Mouse (Mus musculus) kidney, adult 18-20 months (tissue): Measurements from ENCODE around the gene Fam25c.
"Not testable (repeated sequence)": the region's sequence is repeated elsewhere in the genome, so short reads cannot be mapped to it uniquely, and the experiment has no call there.

Experiments
- DNase-seq: peaks from one replicate; pipeline ENCODE4 v3.0.0; 2021

Gene Fam25c

DNA sequence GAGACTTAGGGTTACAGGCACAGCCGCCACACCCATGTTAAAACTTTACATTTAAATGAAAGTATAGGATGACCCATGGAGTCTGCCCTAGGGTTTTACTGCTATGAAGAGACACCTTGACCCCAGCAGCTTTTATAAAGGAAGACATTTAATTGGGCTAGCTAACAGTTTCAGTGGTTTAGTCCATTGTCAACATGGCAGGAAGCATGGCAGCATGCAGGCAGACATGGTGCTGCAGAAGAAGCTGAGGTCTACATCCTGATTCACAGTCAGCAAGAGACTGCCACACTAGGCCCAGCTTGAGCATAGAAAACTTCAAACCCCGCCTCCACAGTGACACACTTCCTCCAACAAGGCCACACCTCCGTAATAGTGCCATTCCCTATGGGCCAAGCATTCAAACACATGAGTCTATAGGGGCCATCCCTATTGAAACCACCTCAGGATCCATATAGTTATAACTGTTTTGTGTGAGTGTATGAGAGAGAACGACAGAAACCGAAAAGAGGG lies 31.6 kb downstream of the Fam25c start:
- DNase-seq = no peak

DNA sequence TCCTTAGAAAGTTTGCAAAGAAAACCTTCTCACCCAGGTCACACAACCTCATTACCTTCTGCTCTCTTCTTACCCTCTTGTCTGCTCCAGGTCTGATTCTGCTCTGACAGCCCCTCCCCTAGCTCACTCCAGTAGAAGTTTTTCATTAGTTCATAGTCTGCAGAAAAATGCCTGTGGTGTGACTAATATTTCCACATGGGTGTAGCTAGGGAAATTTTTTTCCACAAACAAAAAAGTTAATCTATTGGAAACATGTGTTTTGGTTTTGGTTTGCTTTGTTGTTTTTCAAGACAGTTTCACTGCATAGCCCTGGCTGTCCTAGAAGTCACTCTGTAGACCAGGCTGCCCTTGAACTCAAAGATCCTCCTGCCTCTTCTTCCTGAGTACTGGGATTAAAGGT lies 37.1 kb downstream of the Fam25c start:
- no peak for DNase-seq

DNA sequence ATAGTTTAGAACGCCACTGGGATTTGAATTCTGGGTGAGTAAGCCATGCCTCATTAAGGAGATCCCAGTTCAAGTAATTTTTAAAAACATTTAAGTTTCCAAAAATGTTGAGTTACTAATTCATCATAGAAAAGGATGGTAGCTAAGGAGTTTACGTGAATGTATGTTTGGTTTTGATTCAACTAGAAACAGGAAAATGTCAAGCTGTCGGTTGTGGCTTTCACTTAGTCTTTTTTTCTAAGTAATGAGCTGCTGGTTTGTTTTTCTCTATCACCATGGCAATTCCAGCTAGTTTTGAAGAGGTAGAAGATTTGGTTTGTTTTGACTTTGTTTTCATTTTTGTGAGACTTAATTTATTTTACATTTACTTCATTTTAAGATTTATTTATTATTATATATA lies 37.8 kb downstream of the Fam25c start:
- no peak for DNase-seq

GRCm38 (mm10) chr14:34316346-34316745 lies 38.9 kb downstream of the Fam25c start:
- DNase-seq = no peak

DNA sequence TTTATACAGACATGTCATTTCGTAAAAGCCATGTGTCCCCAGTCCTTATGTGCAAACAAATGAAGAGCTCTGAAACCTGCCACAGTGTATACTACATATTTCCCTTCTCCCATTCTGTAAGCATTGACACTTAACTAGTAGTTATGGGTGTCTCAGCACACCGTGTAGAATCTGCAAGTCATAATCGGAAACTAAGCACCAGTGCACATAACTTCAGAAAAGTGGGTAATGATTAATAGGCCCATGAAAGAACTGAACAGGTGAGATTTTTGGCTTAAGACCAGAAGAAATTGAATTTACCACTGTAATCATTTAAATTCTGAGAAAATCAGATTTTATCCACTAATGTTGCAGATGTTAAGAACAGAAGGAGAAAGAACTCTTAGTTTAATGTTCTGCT lies 40.4 kb downstream of the Fam25c start:
- DNase-seq = no peak

DNA sequence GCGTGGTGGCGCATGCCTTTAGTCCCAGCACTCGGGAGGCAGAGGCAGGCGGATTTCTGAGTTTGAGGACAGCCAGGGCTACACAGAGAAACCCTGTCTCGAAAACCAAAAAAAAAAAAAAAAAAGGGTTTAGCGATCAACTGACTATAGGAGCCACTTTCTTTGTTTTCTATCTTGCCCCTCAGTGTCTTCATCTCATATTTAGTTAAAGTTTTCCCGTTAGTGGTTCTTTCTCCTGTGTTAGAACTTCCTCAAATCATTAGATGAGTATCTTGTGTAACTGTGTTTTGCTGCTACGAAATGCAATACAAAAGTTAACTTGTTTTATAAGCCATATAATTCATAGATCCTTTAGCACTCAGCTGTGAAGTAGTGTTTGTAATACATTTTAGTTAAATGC lies 40.9 kb downstream of the Fam25c start:
- DNase-seq = not testable (repeated sequence)

DNA sequence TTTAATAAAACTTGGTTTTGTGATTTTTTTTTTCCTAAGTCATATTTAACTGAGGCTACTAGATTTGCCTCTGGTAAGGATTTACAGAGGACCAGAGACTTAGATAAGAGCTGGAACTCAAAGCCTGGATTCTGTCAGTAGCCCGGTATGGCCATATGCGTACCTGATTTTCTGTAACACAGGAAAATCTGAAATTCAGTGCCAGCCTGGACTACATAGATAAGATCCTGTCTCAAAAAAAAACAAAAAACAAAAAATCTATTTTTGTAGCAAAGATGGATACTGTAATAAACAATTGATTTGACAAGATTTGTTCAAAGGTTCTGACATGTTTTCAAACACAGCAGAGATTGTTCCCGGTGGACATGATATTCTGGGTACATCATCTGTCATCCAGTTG lies 41.6 kb downstream of the Fam25c start:
- no peak for DNase-seq

- DNase-seq = peak; percentile 53
These were observed 42.7 kb downstream of the Fam25c start for GRCm38 (mm10) chr14:34312339-34313048.

DNA sequence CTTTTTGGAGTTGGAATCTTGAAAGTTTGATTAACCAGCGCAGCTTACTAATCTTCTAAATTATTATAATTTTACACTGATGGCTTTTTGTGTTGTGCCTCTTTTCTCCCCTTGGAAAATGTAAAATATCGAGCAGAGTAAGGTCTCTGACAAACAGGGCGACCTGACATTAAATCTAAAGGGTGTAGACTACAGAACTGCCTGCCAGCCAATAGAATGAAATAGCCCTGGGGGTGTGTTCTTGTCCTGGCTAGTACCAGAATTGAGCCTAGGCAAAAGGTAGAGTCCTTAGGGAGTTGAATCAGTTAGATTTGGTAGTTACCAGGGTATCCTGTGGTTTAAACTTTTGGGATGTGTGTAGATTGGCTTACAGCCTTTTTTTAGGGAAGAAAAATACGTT lies 43.5 kb downstream of the Fam25c start:
- no peak for DNase-seq

DNA sequence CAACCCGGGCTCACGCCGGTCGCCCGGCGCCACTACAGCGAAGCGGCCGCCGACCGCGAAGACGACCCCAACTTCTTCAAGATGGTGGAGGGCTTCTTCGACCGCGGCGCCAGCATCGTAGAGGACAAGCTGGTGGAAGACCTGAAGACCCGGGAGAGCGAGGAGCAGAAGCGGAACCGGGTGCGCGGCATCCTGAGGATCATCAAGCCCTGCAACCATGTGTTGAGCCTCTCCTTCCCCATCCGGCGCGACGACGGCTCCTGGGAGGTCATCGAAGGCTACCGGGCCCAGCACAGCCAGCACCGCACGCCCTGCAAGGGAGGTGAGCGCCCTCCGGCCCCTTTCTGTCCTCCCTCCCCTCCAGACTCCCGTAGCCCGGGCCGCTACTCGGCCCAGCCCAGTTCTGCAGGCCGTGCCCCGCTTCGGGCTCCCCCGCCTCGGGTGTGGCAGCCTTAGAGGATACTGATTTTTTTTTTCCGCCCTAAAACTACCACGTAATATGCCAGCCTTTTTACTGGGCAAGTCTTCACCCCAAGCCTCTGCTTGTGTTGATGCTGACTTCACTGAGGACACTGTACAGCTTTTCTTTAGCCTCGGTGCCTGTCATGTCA lies 44.1 kb downstream of the Fam25c start:
- DNase-seq = peak; percentile 66

GRCm38 (mm10) chr14:34310234-34310965 lies 44.8 kb downstream of the Fam25c start, which contains the start of the genes Shld2 and Glud1:
Gene Shld2, minus strand, starts transcription at chr14:34310493.
Gene Glud1, plus strand, starts transcription at chr14:34310727.
- DNase-seq = peak; percentile 95

DNA sequence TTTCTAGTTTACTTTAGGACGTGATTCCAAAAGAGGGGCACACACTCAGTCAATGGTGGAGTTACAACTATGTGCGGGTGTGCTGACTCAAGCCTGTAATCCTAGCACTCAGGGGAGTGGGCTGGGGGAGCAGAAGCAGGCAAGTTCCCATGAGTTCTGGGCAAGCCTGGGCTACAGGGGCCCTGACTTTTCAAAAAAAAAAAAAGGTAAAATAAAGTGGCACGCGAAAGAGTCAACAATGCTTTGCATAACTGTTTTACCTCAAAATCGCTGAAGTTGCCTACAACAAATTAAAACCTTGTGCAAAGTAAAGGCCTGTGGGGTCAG lies 45.4 kb downstream of the Fam25c start:
- no peak for DNase-seq

DNA sequence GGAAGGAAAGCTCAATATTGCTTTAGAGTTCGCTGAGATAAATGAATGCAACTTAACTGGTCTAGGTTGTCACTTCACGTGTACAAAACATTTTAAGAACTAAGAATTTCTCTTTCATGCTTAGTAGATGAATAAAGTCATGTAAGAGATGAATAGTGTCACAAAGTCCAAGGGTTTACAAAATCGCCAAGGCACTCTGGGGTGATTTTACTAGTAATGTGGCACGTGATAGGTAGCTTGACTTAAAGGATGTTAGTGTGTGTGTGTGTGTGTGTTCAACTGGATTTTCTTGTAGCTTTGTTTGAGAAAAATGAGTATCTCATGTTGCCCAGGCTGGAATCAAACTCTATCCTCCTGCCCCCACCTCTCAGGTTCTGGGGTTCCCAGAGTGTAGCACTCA lies 46.0 kb downstream of the Fam25c start:
- DNase-seq = no peak

DNA sequence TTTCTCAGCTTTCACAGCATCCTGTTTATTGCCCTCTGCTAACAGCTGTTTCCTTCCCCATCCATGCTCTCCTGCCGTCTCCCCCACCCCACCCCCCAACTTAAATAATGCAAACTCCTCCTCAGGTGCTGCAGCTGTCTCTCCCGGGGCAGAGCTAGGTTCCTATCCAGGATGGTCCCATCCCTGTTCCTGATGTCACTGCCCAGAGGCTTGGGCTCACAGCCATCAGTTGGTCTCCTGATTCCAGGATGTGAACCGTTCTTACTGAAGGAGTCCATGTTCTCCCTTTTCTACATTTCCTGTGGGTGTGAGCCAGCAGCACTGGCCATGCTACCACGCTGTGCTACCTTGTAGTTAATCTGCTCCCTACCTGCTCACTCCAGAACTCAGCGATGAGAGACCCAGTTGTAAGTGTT lies 52.0 kb downstream of the Fam25c start:
- DNase-seq = peak; percentile 48

DNA sequence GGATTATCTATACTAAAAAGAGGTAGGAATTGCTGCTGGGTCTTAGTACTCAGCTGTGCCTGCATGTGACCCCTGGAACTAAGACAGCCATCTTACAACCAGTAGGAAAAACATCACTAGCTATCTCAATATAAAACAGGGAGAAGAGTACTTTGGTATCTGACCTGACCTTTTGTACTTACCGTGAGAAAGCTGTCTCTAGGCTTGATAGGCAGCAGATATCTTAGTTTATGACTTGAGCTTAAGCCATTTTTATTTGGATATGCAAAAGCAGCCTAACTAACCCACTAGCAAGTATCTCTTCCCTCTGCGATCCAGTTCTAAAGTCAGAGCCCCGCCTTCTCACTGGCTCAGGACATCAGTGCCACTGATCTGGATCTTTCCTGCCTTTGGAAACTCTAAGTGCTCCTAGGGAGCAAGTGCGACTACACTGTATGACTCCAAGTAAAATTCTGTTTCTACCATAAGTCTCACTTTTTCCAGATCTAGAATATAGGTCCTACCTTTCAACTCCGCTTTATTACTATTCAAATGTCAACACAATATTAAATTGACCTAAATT lies 52.5 kb downstream of the Fam25c start:
- DNase-seq = no peak
